ENCODE assay signal across 7 mouse cellular contexts in genomic region chr13:56600216-56600890, GRCm38 (mm10). TPM values are rescaled to one million over a fixed set of nuclear protein-coding genes. Genes with fewer than 3 reads are reported as not detected.
DNase-seq lines count a peak whose midpoint lies in the region; ATAC-seq lines count a peak whose summit lies in the region.

No protein-coding gene starts in this region.

- WGBS in hindbrain, embryonic 15.5 days: 63% methylated on average over 10 of the region's 10 CpGs

- no peak overlapping the region for H3K27ac ChIP-seq in hindbrain, embryonic 15.5 days (replicated peaks)

- ATAC-seq in hindbrain, embryonic 15.5 days (ENCODE audit: low FRiP score, low read depth): 0 out of 2 replicates have a peak, but pooled peaks have one; percentile 43
- no peak for ATAC-seq in granulocyte monocyte progenitor cell, adult 5-6 weeks (replicated peaks; ENCODE audit: poor library complexity, severe bottlenecking)

- no peaks in the 10 kb centered on the region for H3K9me3 ChIP-seq in hindbrain, embryonic 15.5 days

- H3K27me3 ChIP-seq in hindbrain, embryonic 15.5 days: no peaks in the 10 kb centered on the region

- H3K4me3 ChIP-seq in hindbrain, embryonic 15.5 days: no peak overlapping the region

- peak; percentile 37 for DNase-seq in urinary bladder, postnatal 25 days (ENCODE audit: low spot score)
- DNase-seq in urinary bladder, postnatal 10 days (ENCODE audit: low spot score): no peak
- peak; percentile 89 for DNase-seq in forelimb bud, embryonic 11.5 days (ENCODE audit: low read depth, low spot score)
- peak; percentile 54 to 63 for DNase-seq in lung, postnatal 4 days
- DNase-seq in spleen, adult 18-20 months: no peak

- H3K9ac ChIP-seq in hindbrain, embryonic 15.5 days: no peak overlapping the region

- H3K4me1 ChIP-seq in hindbrain, embryonic 15.5 days (replicated peaks): peaks cover 21% of the 10 kb centered on the region

- no peak overlapping the region for H3K4me2 ChIP-seq in hindbrain, embryonic 15.5 days

- no peaks in the 10 kb centered on the region for H3K36me3 ChIP-seq in hindbrain, embryonic 15.5 days

RNA-seq across cellular contexts. Expression of gene Tgfbi, which starts 9.0 kb away (rescaled TPM):
- 5.6 and 7.7 TPM in 2 replicates for polyA plus RNA-seq in hindbrain, embryonic 15.5 days (2015; fragmentation: Nextera tagmentation; extraction: Ambion mirVana)
- 10.1 and 15.3 TPM in 2 replicates for total RNA-seq in granulocyte monocyte progenitor cell, adult 5-6 weeks (2014; fragmentation: Nextera tagmentation)
- 15.6 and 21.7 TPM in 2 replicates for total RNA-seq in granulocyte monocyte progenitor cell, adult 5-6 weeks (2017)

RNA-seq across cellular contexts. Expression of gene Lect2, which starts 52.1 kb away (rescaled TPM):
- polyA plus RNA-seq in hindbrain, embryonic 15.5 days (2015; fragmentation: Nextera tagmentation; extraction: Ambion mirVana): 0.18 TPM in 1 of 2 replicates, not detected in the other
- not detected in 2 replicates for total RNA-seq in granulocyte monocyte progenitor cell, adult 5-6 weeks (2014; fragmentation: Nextera tagmentation)
- total RNA-seq in granulocyte monocyte progenitor cell, adult 5-6 weeks (2017): not detected in 2 replicates

Comparison
In these comparisons a context has a peak if more than half of its experiments do, and no peak if none do; other contexts are left out.
1. DNase-seq: peak in urinary bladder, postnatal 25 days (single experiment), forelimb bud, embryonic 11.5 days (single experiment) and lung, postnatal 4 days (2 of 2); none in urinary bladder, postnatal 10 days (single experiment) and spleen, adult 18-20 months (0 of 2).